Comparison of ENCODE assay signal across 15 mouse cellular contexts in the genomic region with DNA sequence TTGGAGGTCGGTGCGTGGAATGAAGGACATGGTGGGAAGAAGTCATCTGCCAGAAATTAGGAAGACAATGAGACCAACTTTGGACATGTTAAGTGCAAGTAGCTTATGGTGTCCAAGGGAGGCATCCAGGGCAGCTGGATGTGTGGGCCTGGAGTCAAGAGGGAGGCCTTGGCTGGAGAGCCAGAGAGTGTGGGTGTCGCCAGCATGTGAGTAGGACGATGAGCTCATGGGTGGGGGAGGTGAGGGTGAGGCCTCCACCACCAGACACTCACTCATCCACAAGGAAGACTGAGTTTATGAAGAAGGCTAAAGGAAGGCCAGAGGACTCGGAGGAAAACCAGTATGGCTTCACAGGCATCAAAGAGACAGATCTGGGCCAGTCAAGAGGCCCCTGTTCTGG. TPM values are rescaled to one million over a fixed set of nuclear protein-coding genes. Genes with fewer than 3 reads are reported as not detected.
DNase-seq lines count a peak whose midpoint lies in the region.
"Had no signal": no experiment of that assay in that cellular context is flagged by ENCODE, and none has a peak within 500 bp of the region (broad histone marks: within the 10 kb centered on the region; RNA-seq: fewer than 3 reads in every experiment).

No protein-coding gene starts in this region.

- 81% methylated on average over 5 of the region's 5 CpGs for WGBS in limb, embryonic 10.5 days

- H3K4me1 ChIP-seq in limb, embryonic 10.5 days, result peaks cover 72% of the 10 kb centered on the region

- peak overlapping the region; percentile 48 for H3K27ac ChIP-seq in limb, embryonic 10.5 days
- H3K27ac ChIP-seq: midbrain, embryonic 10.5 days; neural tube, embryonic 13.5 days had no signal

- H3K4me3 ChIP-seq in limb, embryonic 10.5 days, result no peak overlapping the region
- H3K4me3 ChIP-seq: erythroblast, embryonic 14.5 days; midbrain, embryonic 10.5 days; neural tube, embryonic 13.5 days had no signal

- H3K9me3 ChIP-seq in limb, embryonic 10.5 days (replicated peaks), result no peaks in the 10 kb centered on the region
- H3K9me3 ChIP-seq: midbrain, embryonic 10.5 days; neural tube, embryonic 13.5 days had no signal

- H3K36me3 ChIP-seq in limb, embryonic 10.5 days, result no peaks in the 10 kb centered on the region
- H3K36me3 ChIP-seq: midbrain, embryonic 10.5 days; neural tube, embryonic 13.5 days had no signal

- DNase-seq in heart, adult 18-20 months, result peak; percentile 60 to 71
- no peak for DNase-seq in heart, adult 8-10 months (ENCODE audit: low spot score)
- peak; percentile 52 for DNase-seq in ES-CJ7 (ENCODE audit: low read depth, low spot score)
- peak; percentile 58 for DNase-seq in brain, adult 2 months (ENCODE audit: low read depth, low spot score)
- DNase-seq in limb, embryonic 10.5 days (ENCODE audit: low spot score), result no peak
- no peak for DNase-seq in embryo, embryonic 9.5 days (ENCODE audit: extremely low spot score)
- DNase-seq in kidney, postnatal 25 days, result no peak
- DNase-seq in layer of hippocampus, adult 11-12 months (ENCODE audit: low spot score), result no peak
- DNase-seq: kidney, postnatal 10 days; right cerebral cortex, postnatal 25 days had no signal

- H3K27me3 ChIP-seq in limb, embryonic 10.5 days (ENCODE audit: low read depth, poor library complexity, severe bottlenecking), result peaks cover 9% of the 10 kb centered on the region

RNA-seq across cellular contexts. Expression of gene Hsd11b2, which starts 3.9 kb away (rescaled TPM):
- under 1 TPM; 0.21 to 0.22 TPM for total RNA-seq in heart, adult 18-20 months (2021)
- total RNA-seq in heart, adult 8-10 months (2022), result under 1 TPM in 1 of 4 experiments, not detected in 3; 0.22 TPM
- 78.2 and 83.2 TPM in 2 replicates for polyA plus RNA-seq in limb, embryonic 10.5 days (2016; fragmentation: Nextera tagmentation; extraction: Ambion mirVana)
- total RNA-seq: common myeloid progenitor, adult 5-6 weeks; left cerebral cortex, postnatal 14 days had no signal
- polyA plus RNA-seq: erythroblast, embryonic 14.5 days had no signal

RNA-seq across cellular contexts. Expression of gene Zdhhc1, which starts 18.0 kb away (rescaled TPM):
- total RNA-seq in heart, adult 18-20 months (2021), result 10 to 100 TPM; 12.5 to 14.2 TPM
- total RNA-seq in heart, adult 8-10 months (2022), result 10 to 100 TPM; 13.0 to 15.3 (median 13.5) TPM
- 18.9 and 25.3 TPM in 2 replicates for polyA plus RNA-seq in limb, embryonic 10.5 days (2016; fragmentation: Nextera tagmentation; extraction: Ambion mirVana)

RNA-seq across cellular contexts. Expression of gene Tppp3, which starts 43.3 kb away (rescaled TPM):
- 10 to 100 TPM; 38.0 to 41.4 TPM for total RNA-seq in heart, adult 18-20 months (2021)
- 10 to 100 TPM; 25.8 to 42.5 (median 34.9) TPM for total RNA-seq in heart, adult 8-10 months (2022)
- 8.4 and 13.5 TPM in 2 replicates for polyA plus RNA-seq in limb, embryonic 10.5 days (2016; fragmentation: Nextera tagmentation; extraction: Ambion mirVana)
- total RNA-seq: common myeloid progenitor, adult 5-6 weeks had no signal

RNA-seq across cellular contexts. Expression of gene Atp6v0d1, which starts 51.2 kb away (rescaled TPM):
- total RNA-seq in heart, adult 18-20 months (2021), result 10 to 100 TPM; 50.4 to 53.2 TPM
- 10 to 100 TPM; 41.6 to 53.8 (median 51.7) TPM for total RNA-seq in heart, adult 8-10 months (2022)
- 58.3 and 68.6 TPM in 2 replicates for polyA plus RNA-seq in limb, embryonic 10.5 days (2016; fragmentation: Nextera tagmentation; extraction: Ambion mirVana)

Comparison
In these comparisons a context has a peak if more than half of its experiments do, and no peak if none do; other contexts are left out.
1. DNase-seq: peak in heart, adult 18-20 months (2 of 2), ES-CJ7 (single experiment) and brain, adult 2 months (single experiment); none in heart, adult 8-10 months (single experiment), limb, embryonic 10.5 days (single experiment), embryo, embryonic 9.5 days (single experiment), kidney, postnatal 25 days (0 of 2) and layer of hippocampus, adult 11-12 months (single experiment).